In the genomic region with DNA sequence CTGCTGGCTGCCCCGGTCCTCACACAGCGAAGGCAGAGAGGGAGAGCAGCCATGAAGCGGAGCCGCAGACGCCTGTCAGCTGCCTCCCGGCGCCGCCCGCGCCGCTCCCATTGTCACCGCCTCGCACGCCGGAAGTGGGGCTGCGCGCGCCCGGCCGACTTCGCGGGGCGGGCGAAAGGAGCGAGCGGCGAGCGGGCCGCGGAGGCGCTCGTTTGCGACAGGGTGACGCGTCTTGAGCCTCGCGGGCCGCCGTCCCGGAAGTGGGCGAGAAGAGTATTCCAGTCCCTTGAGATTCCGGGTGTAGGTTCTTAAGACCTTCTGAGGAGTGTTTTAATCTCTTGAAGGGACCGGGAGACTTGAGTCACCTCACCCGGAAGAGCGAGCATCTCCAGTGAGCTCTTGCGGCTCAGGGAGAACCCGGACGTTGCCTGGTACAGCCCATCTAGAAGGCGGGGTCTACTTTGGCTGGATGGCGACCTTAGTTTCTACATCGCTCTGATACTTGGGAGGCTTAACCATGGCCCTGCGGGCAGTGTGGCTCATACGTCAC, we compare ENCODE assay signal across 1 mouse cellular context.
A peak's percentile ranks its signal among the peaks of the same experiment; 100 is the strongest.
TF ChIP-seq lines count a peak whose summit lies in the region.

Exoc5 (minus strand) TSS at position 380 of the 550 bp plus-strand sequence.

TF ChIP-seq in CH12.LX, 34 proteins besides CTCF, POLR2A, EP300 and RAD21 (continued from another document):
- TF ChIP-seq MEF2A (IDR thresholded peaks at IDR 0.05; ENCODE audit: borderline replicate concordance, low read depth, low read length) (peak; percentile 55; the same call in 1 of the 2 replicates), NELFE (IDR thresholded peaks at IDR 0.05; ENCODE audit: low read depth, low read length) (peak; percentile 82), MAFK (IDR thresholded peaks at IDR 0.05; ENCODE audit: insufficient replicate concordance, low read length) (no peak), ZMIZ1 (IDR thresholded peaks at IDR 0.05; ENCODE audit: low read depth, low read length) (no peak; the same call in none of the 2 replicates), MXI1 (IDR thresholded peaks at IDR 0.05; ENCODE audit: low read depth, low read length) (peak; percentile 78), USF1 (IDR thresholded peaks at IDR 0.05; ENCODE audit: low read depth, low read length) (no peak), SIN3A (IDR thresholded peaks at IDR 0.05; ENCODE audit: low read length) (peak; percentile 90), TBP (conservative IDR thresholded peaks at IDR 0.05; ENCODE audit: low read depth, low read length) (peak; percentile 58; the same call in 1 of the 2 replicates), HCFC1 (IDR thresholded peaks at IDR 0.05; ENCODE audit: low read depth, low read length) (peak; percentile 84), ZKSCAN1 (IDR thresholded peaks at IDR 0.05; ENCODE audit: borderline replicate concordance, low read depth, low read length) (no peak), GABPA (IDR thresholded peaks at IDR 0.05; ENCODE audit: insufficient replicate concordance, low read depth, low read length) (no peak), ZC3H11A (IDR thresholded peaks at IDR 0.05; ENCODE audit: low read depth, low read length) (no peak), RCOR1 (conservative IDR thresholded peaks at IDR 0.05; ENCODE audit: low read depth, low read length) (0 out of 2 replicates have a peak, but pooled peaks have one; percentile 17), SMC3 (IDR thresholded peaks at IDR 0.05; ENCODE audit: low read depth, low read length) (no peak), PAX5 (IDR thresholded peaks at IDR 0.05; ENCODE audit: low read length) (no peak), IRF4 (IDR thresholded peaks at IDR 0.05; ENCODE audit: low read depth, low read length) (peak; percentile 71; the same call in 1 of the 2 replicates), NRF1 (IDR thresholded peaks at IDR 0.05; ENCODE audit: low read depth, low read length) (peak; percentile 66), JUN (IDR thresholded peaks at IDR 0.05; ENCODE audit: insufficient read depth, low read depth, low read length) (peak; percentile 45; the same call in 1 of the 2 replicates)
TF ChIP-seq in CH12.LX: peak in this region for 17.
